Mouse (Mus musculus): ENCODE data around the gene Sh3bp5l. TPM values are rescaled to one million over a fixed set of nuclear protein-coding genes. Genes with fewer than 3 reads are reported as not detected.

Sh3bp5l gene
- total and polyA plus RNA-seq, 2 experiments from 2014 or later: 39.7 to 51.8 TPM

GRCm38 (mm10) chr11:58331149-58331495 lies 598 bp downstream of the Sh3bp5l start:
- peak overlapping the region; percentile 77 for H3K4me2 ChIP-seq (ENCODE audit: low read depth, low read length)
- H3K36me3 ChIP-seq (ENCODE audit: insufficient read depth, low read length): no peaks in the 10 kb centered on the region; the same call in 1 of the 2 replicates
- H3K27me3 ChIP-seq (ENCODE audit: insufficient read depth, low read length): no peaks in the 10 kb centered on the region
- 29% methylated on average over 9 of the region's 10 CpGs for WGBS
- H3K4me3 ChIP-seq (ENCODE audit: low read length): peak overlapping the region; percentile 80
- peaks cover 29% of the 10 kb centered on the region for H3K4me1 ChIP-seq (ENCODE audit: insufficient read depth, low read length)
- no peak for TF ChIP-seq CTCF (IDR thresholded peaks at IDR 0.05; ENCODE audit: low read depth)
- peak overlapping the region; percentile 76 for H3K9ac ChIP-seq (replicated peaks; ENCODE audit: low read length)
- no peak for DNase-seq (ENCODE audit: low spot score)
- no peaks in the 10 kb centered on the region for H3K9me3 ChIP-seq (ENCODE audit: low read length)
- peak overlapping the region; percentile 81; the same call in 1 of the 2 replicates for H3K27ac ChIP-seq
- no peak for ATAC-seq

- no peaks in the 10 kb centered on the region for H3K9me3 ChIP-seq (ENCODE audit: low read length)
- DNase-seq (ENCODE audit: low spot score) (no peak), ATAC-seq (no peak)
- H3K9ac ChIP-seq (replicated peaks; ENCODE audit: low read length): peak overlapping the region; percentile 76
- H3K27me3 ChIP-seq (ENCODE audit: insufficient read depth, low read length): no peaks in the 10 kb centered on the region
- peaks cover 29% of the 10 kb centered on the region for H3K4me1 ChIP-seq (ENCODE audit: insufficient read depth, low read length)
- whole genome bisulfite sequencing: 82% methylated on average over 6 of the region's 6 CpGs
- 0 out of 2 replicates have a peak overlapping the region, but pooled peaks have one; percentile 81 for H3K27ac ChIP-seq
- H3K4me3 ChIP-seq (ENCODE audit: low read length): peak overlapping the region; percentile 80
- H3K4me2 ChIP-seq (ENCODE audit: low read depth, low read length): peak overlapping the region; percentile 77
- H3K36me3 ChIP-seq (ENCODE audit: insufficient read depth, low read length): peaks cover 3% of the 10 kb centered on the region; the same call in 1 of the 2 replicates
- no peak for TF ChIP-seq CTCF (IDR thresholded peaks at IDR 0.05; ENCODE audit: low read depth)
Observed at GRCm38 (mm10) chr11:58331546-58331945, 1.0 kb downstream of the Sh3bp5l start.

GRCm38 (mm10) chr11:58334746-58335145 lies 4.2 kb downstream of the Sh3bp5l start:
- H3K27me3 ChIP-seq (ENCODE audit: insufficient read depth, low read length): no peaks in the 10 kb centered on the region
- no peak overlapping the region for H3K4me3 ChIP-seq (ENCODE audit: low read length)
- no peaks in the 10 kb centered on the region for H3K9me3 ChIP-seq (ENCODE audit: low read length)
- WGBS: 52% methylated on average over 3 of the region's 3 CpGs
- no peak overlapping the region for H3K9ac ChIP-seq (replicated peaks; ENCODE audit: low read length)
- TF ChIP-seq CTCF (IDR thresholded peaks at IDR 0.05; ENCODE audit: low read depth): no peak
- H3K4me1 ChIP-seq (ENCODE audit: insufficient read depth, low read length): peaks cover 19% of the 10 kb centered on the region
- no peak overlapping the region for H3K4me2 ChIP-seq (ENCODE audit: low read depth, low read length)
- no peak overlapping the region for H3K27ac ChIP-seq
- ATAC-seq (no peak), DNase-seq (ENCODE audit: low spot score) (no peak)
- peaks cover 25% of the 10 kb centered on the region for H3K36me3 ChIP-seq (ENCODE audit: insufficient read depth, low read length)

GRCm38 (mm10) chr11:58346745-58347144 lies 16.2 kb downstream of the Sh3bp5l start:
- H3K36me3 ChIP-seq (ENCODE audit: insufficient read depth, low read length): peaks cover 36% of the 10 kb centered on the region
- H3K27me3 ChIP-seq (ENCODE audit: insufficient read depth, low read length): no peaks in the 10 kb centered on the region
- no peaks in the 10 kb centered on the region for H3K4me1 ChIP-seq (ENCODE audit: insufficient read depth, low read length)
- H3K4me3 ChIP-seq (ENCODE audit: low read length): no peak overlapping the region
- 92% methylated on average over 4 of the region's 4 CpGs for WGBS
- no peak overlapping the region for H3K27ac ChIP-seq
- no peak for DNase-seq (ENCODE audit: low spot score)
- no peak overlapping the region for H3K9ac ChIP-seq (replicated peaks; ENCODE audit: low read length)
- TF ChIP-seq CTCF (IDR thresholded peaks at IDR 0.05; ENCODE audit: low read depth): no peak
- no peak overlapping the region for H3K4me2 ChIP-seq (ENCODE audit: low read depth, low read length)
- H3K9me3 ChIP-seq (ENCODE audit: low read length): no peaks in the 10 kb centered on the region
- no peak for ATAC-seq

- peak; percentile 38 for TF ChIP-seq CTCF (IDR thresholded peaks at IDR 0.05; ENCODE audit: low read depth)
Observed at GRCm38 (mm10) chr11:58350628-58351027, 20.1 kb downstream of the Sh3bp5l start.

GRCm38 (mm10) chr11:58351179-58351578 lies 20.7 kb downstream of the Sh3bp5l start:
- H3K27me3 ChIP-seq (ENCODE audit: insufficient read depth, low read length): no peaks in the 10 kb centered on the region
- 87% methylated on average over 5 of the region's 5 CpGs for WGBS
- no peak for DNase-seq (ENCODE audit: low spot score)
- H3K9me3 ChIP-seq (ENCODE audit: low read length): no peaks in the 10 kb centered on the region
- H3K9ac ChIP-seq (replicated peaks; ENCODE audit: low read length): no peak overlapping the region
- TF ChIP-seq CTCF (IDR thresholded peaks at IDR 0.05; ENCODE audit: low read depth): no peak
- H3K4me1 ChIP-seq (ENCODE audit: insufficient read depth, low read length): no peaks in the 10 kb centered on the region
- no peak overlapping the region for H3K27ac ChIP-seq
- peaks cover 16% of the 10 kb centered on the region for H3K36me3 ChIP-seq (ENCODE audit: insufficient read depth, low read length)
- no peak overlapping the region for H3K4me3 ChIP-seq (ENCODE audit: low read length)
- no peak overlapping the region for H3K4me2 ChIP-seq (ENCODE audit: low read depth, low read length)
- no peak for ATAC-seq

More at GRCm38 (mm10) chr11:58350628-58351027, 20.1 kb downstream of the Sh3bp5l start:
- 72% methylated on average over 4 of the region's 4 CpGs for WGBS
- Histone ChIP-seq H3K27ac (no peak overlapping the region), H3K9ac (replicated peaks; ENCODE audit: low read length) (no peak overlapping the region), H3K4me3 (ENCODE audit: low read length) (no peak overlapping the region), H3K27me3 (ENCODE audit: insufficient read depth, low read length) (no peaks in the 10 kb centered on the region), H3K4me2 (ENCODE audit: low read depth, low read length) (no peak overlapping the region), H3K9me3 (ENCODE audit: low read length) (no peaks in the 10 kb centered on the region), H3K36me3 (ENCODE audit: insufficient read depth, low read length) (peaks cover 21% of the 10 kb centered on the region), H3K4me1 (ENCODE audit: insufficient read depth, low read length) (no peaks in the 10 kb centered on the region)
- ATAC-seq (no peak), DNase-seq (ENCODE audit: low spot score) (no peak)

GRCm38 (mm10) chr11:58352681-58353548 lies 22.4 kb downstream of the Sh3bp5l start:
- DNase-seq (ENCODE audit: low spot score) (no peak), ATAC-seq (no peak)
- no peak overlapping the region for H3K4me2 ChIP-seq (ENCODE audit: low read depth, low read length)
- 69% methylated on average over 7 of the region's 7 CpGs for WGBS
- no peak overlapping the region for H3K27ac ChIP-seq
- no peaks in the 10 kb centered on the region for H3K27me3 ChIP-seq (ENCODE audit: insufficient read depth, low read length)
- H3K4me3 ChIP-seq (ENCODE audit: low read length): no peak overlapping the region
- 0 out of 2 replicates have a peak, but pooled peaks cover 2% of the 10 kb centered on the region for H3K36me3 ChIP-seq (ENCODE audit: insufficient read depth, low read length)
- H3K9ac ChIP-seq (replicated peaks; ENCODE audit: low read length): no peak overlapping the region
- no peaks in the 10 kb centered on the region for H3K9me3 ChIP-seq (ENCODE audit: low read length)
- peak; percentile 21; the same call in 1 of the 2 replicates for TF ChIP-seq CTCF (IDR thresholded peaks at IDR 0.05; ENCODE audit: low read depth)
- no peaks in the 10 kb centered on the region for H3K4me1 ChIP-seq (ENCODE audit: insufficient read depth, low read length)

Measured in hindbrain, postnatal 0 days (tissue).